Mouse (Mus musculus): ENCODE data around the gene Pex6. TPM values are rescaled to one million over a fixed set of nuclear protein-coding genes. Genes with fewer than 3 reads are reported as not detected.

Gene Pex6
- total and polyA plus RNA-seq, 2 experiments from 2014 or later: 17.6 to 38.5 TPM

GRCm38 (mm10) chr17:46674530-46675283 is 36.6 kb upstream of the Pex6 start:
- TF ChIP-seq CTCF (IDR thresholded peaks at IDR 0.05): no peak
- H3K4me1 ChIP-seq (ENCODE audit: insufficient read depth, low read length): peaks cover 21% of the 10 kb centered on the region; the same call in 1 of the 2 replicates
- ATAC-seq (ENCODE audit: low FRiP score) (peak; percentile 10; the same call in 1 of the 2 replicates), DNase-seq (ENCODE audit: low spot score) (no peak)
- H3K4me2 ChIP-seq (ENCODE audit: low read depth, low read length, poor library complexity, severe bottlenecking): peak overlapping the region; percentile 83
- peaks cover 47% of the 10 kb centered on the region for H3K36me3 ChIP-seq (ENCODE audit: insufficient read depth, low read length)
- peak overlapping the region; percentile 58 for H3K4me3 ChIP-seq (ENCODE audit: low read depth, low read length)
- no peaks in the 10 kb centered on the region for H3K27me3 ChIP-seq (ENCODE audit: insufficient read depth, low read length)
- peak overlapping the region; percentile 33 for H3K27ac ChIP-seq (ENCODE audit: low read depth, low read length)
- WGBS: 17% methylated on average over 15 of the region's 15 CpGs
- H3K9me3 ChIP-seq (ENCODE audit: low read length): no peaks in the 10 kb centered on the region
- H3K9ac ChIP-seq (replicated peaks; ENCODE audit: low read length, poor library complexity, severe bottlenecking): peak overlapping the region; percentile 55

GRCm38 (mm10) chr17:46678416-46678815 is 32.8 kb upstream of the Pex6 start, which contains the start of gene Mea1:
Mea1 (plus strand) TSS chr17:46678793.
- H3K4me1 ChIP-seq (ENCODE audit: insufficient read depth, low read length): peaks cover 22% of the 10 kb centered on the region; the same call in 1 of the 2 replicates
- no peak for ATAC-seq (ENCODE audit: low FRiP score)

GRCm38 (mm10) chr17:46678911-46679310 is 32.4 kb upstream of the Pex6 start:
- peaks cover 45% of the 10 kb centered on the region for H3K36me3 ChIP-seq (ENCODE audit: insufficient read depth, low read length)
- ATAC-seq (ENCODE audit: low FRiP score) (no peak), DNase-seq (ENCODE audit: low spot score) (no peak)
- no peaks in the 10 kb centered on the region for H3K27me3 ChIP-seq (ENCODE audit: insufficient read depth, low read length)
- H3K4me1 ChIP-seq (ENCODE audit: insufficient read depth, low read length): peaks cover 20% of the 10 kb centered on the region; the same call in 1 of the 2 replicates
- no peak for TF ChIP-seq CTCF (IDR thresholded peaks at IDR 0.05)
- no peaks in the 10 kb centered on the region for H3K9me3 ChIP-seq (ENCODE audit: low read length)
- 66% methylated on average over 9 of the region's 9 CpGs for WGBS
- 0 out of 2 replicates have a peak overlapping the region, but pooled peaks have one; percentile 83 for H3K9ac ChIP-seq (replicated peaks; ENCODE audit: low read length, poor library complexity, severe bottlenecking)
- H3K27ac ChIP-seq (ENCODE audit: low read depth, low read length): no peak overlapping the region
- no peak overlapping the region for H3K4me3 ChIP-seq (ENCODE audit: low read depth, low read length)
- peak overlapping the region; percentile 59 for H3K4me2 ChIP-seq (ENCODE audit: low read depth, low read length, poor library complexity, severe bottlenecking)

More at GRCm38 (mm10) chr17:46678416-46678815, 32.8 kb upstream of the Pex6 start, which contains the start of gene Mea1:
- WGBS: 94% methylated on average over 9 of the region's 9 CpGs
- peak within 1 kb of the TSS; percentile 83 for H3K9ac ChIP-seq (replicated peaks; ENCODE audit: low read length, poor library complexity, severe bottlenecking)
- H3K9me3 ChIP-seq (ENCODE audit: low read length): no peaks in the 10 kb centered on the region
- peak within 1 kb of the TSS; percentile 59 for H3K4me2 ChIP-seq (ENCODE audit: low read depth, low read length, poor library complexity, severe bottlenecking)
- TF ChIP-seq CTCF (IDR thresholded peaks at IDR 0.05): no peak
- H3K27ac ChIP-seq (ENCODE audit: low read depth, low read length): no peak within 1 kb of the TSS
- DNase-seq (ENCODE audit: low spot score): no peak
- peak within 1 kb of the TSS; percentile 91; the same call in 1 of the 2 replicates for H3K4me3 ChIP-seq (ENCODE audit: low read depth, low read length)
- peaks cover 41% of the 10 kb centered on the region for H3K36me3 ChIP-seq (ENCODE audit: insufficient read depth, low read length)
- no peaks in the 10 kb centered on the region for H3K27me3 ChIP-seq (ENCODE audit: insufficient read depth, low read length)

GRCm38 (mm10) chr17:46679843-46680759 is 31.2 kb upstream of the Pex6 start:
- Histone ChIP-seq H3K36me3 (ENCODE audit: insufficient read depth, low read length) (peaks cover 52% of the 10 kb centered on the region), H3K9me3 (ENCODE audit: low read length) (no peaks in the 10 kb centered on the region), H3K4me1 (ENCODE audit: insufficient read depth, low read length) (peaks cover 15% of the 10 kb centered on the region; the same call in 1 of the 2 replicates), H3K4me3 (ENCODE audit: low read depth, low read length) (peak overlapping the region; percentile 91), H3K9ac (replicated peaks; ENCODE audit: low read length, poor library complexity, severe bottlenecking) (peak overlapping the region; percentile 83), H3K27me3 (ENCODE audit: insufficient read depth, low read length) (no peaks in the 10 kb centered on the region), H3K4me2 (ENCODE audit: low read depth, low read length, poor library complexity, severe bottlenecking) (peak overlapping the region; percentile 59), H3K27ac (ENCODE audit: low read depth, low read length) (peak overlapping the region; percentile 83)
- TF ChIP-seq CTCF (IDR thresholded peaks at IDR 0.05): peak; percentile 53
- peak; percentile 55 for ATAC-seq (ENCODE audit: low FRiP score)
- peak; percentile 69 for DNase-seq (ENCODE audit: low spot score)
- WGBS: 2% methylated on average over 33 of the region's 34 CpGs

- no peaks in the 10 kb centered on the region for H3K9me3 ChIP-seq (ENCODE audit: low read length)
- H3K4me3 ChIP-seq (ENCODE audit: low read depth, low read length): peak within 1 kb of the TSS; percentile 91
- H3K36me3 ChIP-seq (ENCODE audit: insufficient read depth, low read length): peaks cover 51% of the 10 kb centered on the region
- peak within 1 kb of the TSS; percentile 83 for H3K9ac ChIP-seq (replicated peaks; ENCODE audit: low read length, poor library complexity, severe bottlenecking)
- no peaks in the 10 kb centered on the region for H3K27me3 ChIP-seq (ENCODE audit: insufficient read depth, low read length)
- H3K4me2 ChIP-seq (ENCODE audit: low read depth, low read length, poor library complexity, severe bottlenecking): peak within 1 kb of the TSS; percentile 91
- WGBS: 0% methylated on average over 48 of the region's 49 CpGs
- peak; percentile 96 for ATAC-seq (ENCODE audit: low FRiP score)
- peaks cover 15% of the 10 kb centered on the region; the same call in 1 of the 2 replicates for H3K4me1 ChIP-seq (ENCODE audit: insufficient read depth, low read length)
- DNase-seq (ENCODE audit: low spot score): peak; percentile 98
- peak; percentile 43 for TF ChIP-seq CTCF (IDR thresholded peaks at IDR 0.05)
- peak within 1 kb of the TSS; percentile 83 for H3K27ac ChIP-seq (ENCODE audit: low read depth, low read length)
Observed at GRCm38 (mm10) chr17:46680760-46681373, 30.4 kb upstream of the Pex6 start, which contains the start of gene Klhdc3. Klhdc3 (minus strand) TSS chr17:46680914.

Measured in midbrain, postnatal 0 days (tissue).